Mouse (Mus musculus) G1E (cell line): ENCODE results near the gene Slc6a13.

Experiments used
- CTCF ChIP-seq: IDR thresholded peaks from 2 replicates; pipeline ENCODE4 v1.5.1; 2012; ENCODE audit warnings: low read depth, low read length, inconsistent platforms, mixed read lengths
- GATA1 ChIP-seq: IDR thresholded peaks from 2 replicates; pipeline ENCODE4 v1.6.1; 2012; ENCODE audit warnings: borderline replicate concordance, low read length, inconsistent platforms, mixed read lengths
- GATA2 ChIP-seq: IDR thresholded peaks from 2 replicates; pipeline ENCODE4 v1.6.1; 2012; ENCODE audit warnings: low read depth, low read length, inconsistent platforms, borderline replicate concordance
- POLR2AphosphoS5 ChIP-seq: IDR thresholded peaks from 2 replicates; pipeline ENCODE4 v1.6.1; 2012; ENCODE audit warnings: low read depth, low read length, inconsistent platforms; ENCODE audit not compliant: insufficient replicate concordance
- TAL1 ChIP-seq: conservative IDR thresholded peaks from 2 replicates; pipeline ENCODE4 v1.6.1; 2012; ENCODE audit warnings: low read depth, low read length, inconsistent platforms, mixed read lengths

DNA sequence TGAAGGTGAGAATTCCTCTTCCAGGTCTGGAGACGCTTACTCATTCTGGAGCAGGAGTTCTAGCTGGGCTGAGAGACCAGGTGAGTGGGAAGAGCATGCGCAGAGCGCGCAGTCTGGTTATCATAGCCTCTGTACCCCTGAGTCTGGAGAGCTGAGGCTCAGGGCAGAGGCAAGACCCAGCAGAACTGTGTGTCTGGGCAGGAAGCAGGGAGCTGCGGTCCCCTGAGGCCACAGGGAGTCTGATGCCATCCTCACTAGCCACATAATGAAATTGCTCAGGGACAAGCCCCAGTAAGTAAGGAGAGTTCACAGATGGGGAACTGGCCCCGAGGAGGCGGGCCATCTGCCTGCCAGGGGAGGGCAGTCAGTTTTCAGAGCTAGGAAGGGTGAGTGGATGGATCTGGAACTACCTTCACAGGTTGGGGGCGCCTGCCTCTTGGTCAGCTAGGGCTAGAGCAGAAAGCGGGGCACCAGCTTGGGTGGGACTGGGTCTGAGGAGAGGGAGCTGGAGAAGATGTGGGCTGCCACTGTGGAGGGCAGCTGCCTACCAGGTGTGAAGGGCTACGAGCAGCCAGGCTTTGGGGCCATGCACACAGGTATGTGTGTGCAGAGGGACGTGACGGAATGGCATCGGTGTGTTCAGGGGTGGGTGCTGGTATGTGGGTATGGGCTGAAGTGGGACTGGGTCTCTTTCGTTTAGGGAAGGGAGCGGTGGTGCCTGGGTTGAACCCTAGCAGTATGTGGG lies 43.2 kb downstream of the Slc6a13 start, which contains the start of gene Slc6a12:
- no peak for TF ChIP-seq CTCF
- TF ChIP-seq POLR2AphosphoS5 = no peak
- no peak for TF ChIP-seq GATA1
- TF ChIP-seq GATA2 = no peak
- TF ChIP-seq TAL1 = no peak
